Mouse (Mus musculus) heart, adult 2 months (tissue): ENCODE measurements around the gene Ugt2a3.

Experiments
- CTCF ChIP-seq: fragments of 200-600 bp; IDR thresholded peaks from 2 replicates; pipeline ENCODE4 v1.8.1; 2022; ENCODE audit warnings: antibody characterized with exemption, mild to moderate bottlenecking, moderate library complexity
- EP300 ChIP-seq: fragments of 200-500 bp; IDR thresholded peaks from 2 replicates; pipeline ENCODE4 v1.6.1; 2011; ENCODE audit warnings: low read depth, low read length, control low read depth; ENCODE audit not compliant: insufficient read depth
- POLR2A ChIP-seq: fragments of 200-500 bp; IDR thresholded peaks from 2 replicates; pipeline ENCODE4 v1.6.1; 2011; ENCODE audit warnings: mild to moderate bottlenecking, low read depth, low read length, control low read depth; ENCODE audit not compliant: insufficient read depth

DNA sequence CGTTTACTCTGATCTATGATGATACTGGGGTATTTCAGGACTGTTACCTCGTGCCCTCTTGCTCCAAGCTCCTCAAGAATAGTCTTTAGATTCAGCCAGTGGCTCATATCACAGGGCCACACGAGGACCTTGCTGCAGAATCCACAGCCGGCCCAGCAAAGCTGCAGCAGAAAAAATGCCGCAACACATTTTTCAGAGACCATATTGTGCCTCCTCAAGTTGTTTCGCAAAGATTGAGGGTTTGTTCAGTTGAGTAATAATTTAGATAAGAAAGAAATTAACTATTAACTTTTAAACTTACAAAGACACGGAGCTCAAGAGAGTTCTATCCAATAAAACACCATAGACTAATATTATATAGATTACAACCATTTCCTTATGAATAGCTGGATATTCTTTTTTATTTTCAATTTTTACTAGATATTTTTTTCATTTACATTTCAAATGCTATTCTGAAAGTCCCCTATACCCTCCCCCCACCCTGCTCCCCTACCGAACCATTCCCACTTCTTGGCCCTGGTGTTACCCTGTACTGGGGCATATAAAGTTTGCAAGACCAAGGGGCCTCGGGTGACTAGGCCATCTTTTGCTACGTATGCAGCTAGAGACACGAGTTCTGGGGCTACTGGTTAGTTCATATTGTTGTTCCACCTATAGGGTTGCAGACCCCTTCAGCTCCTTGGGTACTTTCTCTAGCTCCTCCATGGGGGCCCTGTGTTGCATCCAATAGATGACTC lies at the start of gene Ugt2a3:
- TF ChIP-seq CTCF = no peak
- TF ChIP-seq POLR2A = no peak
- no peak for TF ChIP-seq EP300
